Mouse (Mus musculus) lung, postnatal 0 days (tissue): ENCODE results near the gene Ell.

Experiments
- CTCF ChIP-seq: IDR thresholded peaks from 2 replicates; pipeline ENCODE4 v1.5.1; 2016; ENCODE audit warnings: antibody characterized with exemption, mild to moderate bottlenecking
- EP300 ChIP-seq: IDR thresholded peaks from 2 replicates; pipeline ENCODE4 v1.6.1; 2016; ENCODE audit warnings: antibody characterized with exemption, mild to moderate bottlenecking, control low read depth

DNA sequence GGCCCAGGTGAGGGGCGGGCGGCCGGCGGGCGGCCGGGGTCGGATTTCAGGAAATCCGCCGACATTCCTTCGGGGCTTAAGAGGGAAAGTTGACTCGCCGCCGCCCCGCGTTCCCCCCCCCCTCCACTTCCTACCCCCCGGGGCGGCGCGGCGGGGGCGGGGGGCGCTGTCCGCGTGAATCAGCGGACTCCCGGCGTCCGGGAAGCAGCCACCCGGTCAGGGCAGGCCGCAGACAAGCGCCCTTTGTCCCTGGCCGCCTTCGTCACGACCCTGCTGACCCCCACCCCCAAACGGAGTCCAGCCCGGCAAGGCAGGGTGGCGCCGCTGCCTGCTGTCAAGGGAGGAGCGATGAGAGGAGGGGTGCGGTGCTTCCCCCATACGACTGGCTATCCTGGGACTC is 49.7 kb upstream of the Ell start:
- TF ChIP-seq CTCF (no peak), EP300 (no peak)
